In genomic region chr10:67039001-67039400, GRCm38 (mm10) we compare ENCODE assay signal across 11 mouse cellular contexts. TPM values are rescaled to one million over a fixed set of nuclear protein-coding genes. Genes with fewer than 3 reads are reported as not detected.
A peak's percentile ranks its signal among the peaks of the same experiment; 100 is the strongest.
DNase-seq lines count a peak whose midpoint lies in the region; ATAC-seq and TF ChIP-seq lines count a peak whose summit lies in the region.
"Had no signal": no experiment of that assay in that cellular context is flagged by ENCODE, and none has a peak within 500 bp of the region (broad histone marks: within the 10 kb centered on the region; RNA-seq: fewer than 3 reads in every experiment).

No protein-coding gene starts in this region.

- H3K4me3 ChIP-seq in lung, embryonic 15.5 days: no peak overlapping the region
- H3K4me3 ChIP-seq in lung, adult 2 months (replicated peaks; ENCODE audit: extremely low read depth, low read depth, low read length): no peak overlapping the region
- H3K4me3 ChIP-seq in stomach, postnatal 0 days (ENCODE audit: low read depth, low read length): no peak overlapping the region
- H3K4me3 ChIP-seq: embryonic facial prominence, embryonic 13.5 days had no signal

- TF ChIP-seq POLR2A in lung, adult 2 months (IDR thresholded peaks at IDR 0.05; ENCODE audit: borderline replicate concordance, extremely low read depth, low read depth, low read length): no peak

- DNase-seq in lung, adult 2 months: no peak
- DNase-seq in left cerebral cortex, adult 8-10 months (ENCODE audit: low spot score in 2 of 2): peak; percentile 32 to 77
- no peak for DNase-seq in stomach, postnatal 0 days (ENCODE audit: low spot score)
- DNase-seq in kidney, adult 11 months: no peak
- no peak for DNase-seq in kidney, postnatal 14 days
- DNase-seq: gastrocnemius, postnatal 10 days; lung, postnatal 10 days; thymus, adult 18-20 months had no signal

- WGBS in lung, embryonic 15.5 days: 67% methylated on average over 17 of the region's 17 CpGs
- WGBS in lung, adult 2 months: 84% methylated on average over 17 of the region's 17 CpGs
- 66% methylated on average over 17 of the region's 17 CpGs for WGBS in stomach, postnatal 0 days

- no peaks in the 10 kb centered on the region for H3K9me3 ChIP-seq in lung, embryonic 15.5 days
- H3K9me3 ChIP-seq in stomach, postnatal 0 days (ENCODE audit: control insufficient read depth, low read length): no peaks in the 10 kb centered on the region
- H3K9me3 ChIP-seq: embryonic facial prominence, embryonic 13.5 days had no signal

- TF ChIP-seq CTCF in lung, adult 2 months (IDR thresholded peaks at IDR 0.05; ENCODE audit: insufficient read depth, low read length): no peak
- TF ChIP-seq CTCF in stomach, postnatal 0 days (IDR thresholded peaks at IDR 0.05; ENCODE audit: low read depth): no peak

- no peaks in the 10 kb centered on the region for H3K36me3 ChIP-seq in lung, embryonic 15.5 days
- peaks cover 9% of the 10 kb centered on the region for H3K36me3 ChIP-seq in stomach, postnatal 0 days (ENCODE audit: control insufficient read depth, insufficient read depth, low read length)

- TF ChIP-seq EP300 in stomach, postnatal 0 days (optimal IDR thresholded peaks at IDR 0.05): no peak

- no peaks in the 10 kb centered on the region for H3K27me3 ChIP-seq in lung, embryonic 15.5 days
- no peaks in the 10 kb centered on the region for H3K27me3 ChIP-seq in stomach, postnatal 0 days (ENCODE audit: control insufficient read depth, insufficient read depth, low read length)
- H3K27me3 ChIP-seq: embryonic facial prominence, embryonic 13.5 days had no signal

- H3K4me2 ChIP-seq in lung, embryonic 15.5 days: no peak overlapping the region
- no peak overlapping the region for H3K4me2 ChIP-seq in stomach, postnatal 0 days (replicated peaks; ENCODE audit: low read depth)
- H3K4me2 ChIP-seq: embryonic facial prominence, embryonic 13.5 days had no signal

- no peak overlapping the region for H3K9ac ChIP-seq in lung, embryonic 15.5 days
- no peak overlapping the region for H3K9ac ChIP-seq in stomach, postnatal 0 days (ENCODE audit: low read length)
- H3K9ac ChIP-seq: embryonic facial prominence, embryonic 13.5 days had no signal

- H3K4me1 ChIP-seq in lung, embryonic 15.5 days: peaks cover 2% of the 10 kb centered on the region; the same call in 1 of the 2 replicates
- peaks cover 3% of the 10 kb centered on the region; the same call in 1 of the 2 replicates for H3K4me1 ChIP-seq in lung, adult 2 months (ENCODE audit: control insufficient read depth, insufficient read depth, low read length)
- no peaks in the 10 kb centered on the region for H3K4me1 ChIP-seq in stomach, postnatal 0 days (replicated peaks; ENCODE audit: control insufficient read depth, insufficient read depth)

- peak; percentile 5; the same call in 1 of the 2 replicates for ATAC-seq in lung, embryonic 15.5 days (ENCODE audit: borderline replicate concordance, extremely low read depth, low FRiP score, low TSS enrichment)
- ATAC-seq in granulocyte monocyte progenitor cell, adult 5-6 weeks (replicated peaks; ENCODE audit: poor library complexity, severe bottlenecking): 0 out of 2 replicates have a peak, but pooled peaks have one; percentile 2
- 0 out of 2 replicates have a peak, but pooled peaks have one; percentile 30 for ATAC-seq in stomach, postnatal 0 days (ENCODE audit: low FRiP score, low TSS enrichment)

- no peak overlapping the region for H3K27ac ChIP-seq in lung, embryonic 15.5 days
- no peak overlapping the region for H3K27ac ChIP-seq in stomach, postnatal 0 days (replicated peaks)
- H3K27ac ChIP-seq: embryonic facial prominence, embryonic 13.5 days had no signal

RNA-seq across cellular contexts. Expression of gene Jmjd1c, which starts 56.9 kb away (rescaled TPM):
- polyA plus RNA-seq in lung, embryonic 15.5 days (2015; fragmentation: Nextera tagmentation; extraction: Ambion mirVana): 30.7 and 35.2 TPM in 2 replicates
- 16.4 and 19.4 TPM in 2 replicates for polyA plus RNA-seq in lung, adult 2 months (2012; rRNA removed)
- 82.9 and 89.7 TPM in 2 replicates for total RNA-seq in granulocyte monocyte progenitor cell, adult 5-6 weeks (2014; fragmentation: Nextera tagmentation)
- total RNA-seq in granulocyte monocyte progenitor cell, adult 5-6 weeks (2017): 57.8 and 69.4 TPM in 2 replicates
- 10 to 100 TPM; 78.0 to 83.1 (median 80.7) TPM for total RNA-seq in left cerebral cortex, adult 8-10 months (2022)
- polyA plus RNA-seq in stomach, postnatal 0 days (2015; fragmentation: Nextera tagmentation; extraction: Ambion mirVana): 28.8 and 30.7 TPM in 2 replicates

RNA-seq across cellular contexts. Expression of gene Reep3, which starts 57.7 kb away (rescaled TPM):
- polyA plus RNA-seq in lung, embryonic 15.5 days (2015; fragmentation: Nextera tagmentation; extraction: Ambion mirVana): 35.7 and 39.3 TPM in 2 replicates
- polyA plus RNA-seq in lung, adult 2 months (2012; rRNA removed): 16.7 and 26.5 TPM in 2 replicates
- 21.6 and 22.3 TPM in 2 replicates for total RNA-seq in granulocyte monocyte progenitor cell, adult 5-6 weeks (2014; fragmentation: Nextera tagmentation)
- total RNA-seq in granulocyte monocyte progenitor cell, adult 5-6 weeks (2017): 11.8 and 13.4 TPM in 2 replicates
- 10 to 100 TPM; 20.1 to 23.5 (median 21.3) TPM for total RNA-seq in left cerebral cortex, adult 8-10 months (2022)
- 38.2 and 38.6 TPM in 2 replicates for polyA plus RNA-seq in stomach, postnatal 0 days (2015; fragmentation: Nextera tagmentation; extraction: Ambion mirVana)

Comparison
In these comparisons a context has a peak if more than half of its experiments do, and no peak if none do; other contexts are left out.
1. DNase-seq: peak in left cerebral cortex, adult 8-10 months (2 of 2); none in lung, adult 2 months (single experiment), stomach, postnatal 0 days (single experiment), kidney, adult 11 months (single experiment) and kidney, postnatal 14 days (single experiment).
2. Peak in every context shown above with its lines, with median percentiles within 50 percentile points of each other: ATAC-seq.